Mouse (Mus musculus) forebrain, embryonic 10.5 days (tissue): ENCODE measurements around the gene Cdk11b. TPM values are rescaled to one million over a fixed set of nuclear protein-coding genes. Genes with fewer than 3 reads are reported as not detected.

Source experiments
- DNase-seq: peaks from one replicate; pipeline ENCODE4 v3.0.0-alpha.2; 2017; ENCODE audit warnings: low spot score; ENCODE audit errors: extremely low spot score
- H3K27ac ChIP-seq: fragments of 300-500 bp; sonication (generic); 2 replicates; pipeline ENCODE4 v1.5.1; 2016; ENCODE audit warnings: mild to moderate bottlenecking
- H3K27me3 ChIP-seq: fragments of 300-500 bp; sonication (generic); 2 replicates; pipeline ENCODE4 v1.6.1; 2016; ENCODE audit warnings: mild to moderate bottlenecking; ENCODE audit not compliant: poor library complexity, severe bottlenecking
- H3K36me3 ChIP-seq: fragments of 300-500 bp; sonication (generic); replicated peaks from 2 replicates; pipeline ENCODE4 v1.6.1; 2016; ENCODE audit warnings: mild to moderate bottlenecking, moderate library complexity
- H3K4me1 ChIP-seq: fragments of 300-500 bp; sonication (generic); 2 replicates; pipeline ENCODE4 v1.6.1; 2016
- H3K4me3 ChIP-seq: fragments of 300-500 bp; sonication (generic); 2 replicates; pipeline ENCODE4 v1.5.1; 2016; ENCODE audit warnings: mild to moderate bottlenecking, moderate library complexity
- H3K9me3 ChIP-seq: fragments of 300-500 bp; sonication (generic); 2 replicates; pipeline ENCODE4 v1.6.1; 2016; ENCODE audit warnings: mild to moderate bottlenecking, moderate library complexity
- WGBS: fragments of 180-500 bp; shearing (Covaris S2); methylation state at CpG from one replicate; pipeline ENCODE4 v1.1.7; 2016; 5-methylcytosine and 5-hydroxymethylcytosine counted together
- polyA plus RNA-seq: library from polyadenylated mRNA; unstranded; fragments of >200 nt; fragmentation: Nextera tagmentation; extraction: Ambion mirVana; gene quantifications from 2 replicates; pipeline ENCODE4 v1.2.1, GENCODE M21; 2016

Cdk11b gene
- 83.9 and 86.7 TPM in 2 replicates for polyA plus RNA-seq

DNA sequence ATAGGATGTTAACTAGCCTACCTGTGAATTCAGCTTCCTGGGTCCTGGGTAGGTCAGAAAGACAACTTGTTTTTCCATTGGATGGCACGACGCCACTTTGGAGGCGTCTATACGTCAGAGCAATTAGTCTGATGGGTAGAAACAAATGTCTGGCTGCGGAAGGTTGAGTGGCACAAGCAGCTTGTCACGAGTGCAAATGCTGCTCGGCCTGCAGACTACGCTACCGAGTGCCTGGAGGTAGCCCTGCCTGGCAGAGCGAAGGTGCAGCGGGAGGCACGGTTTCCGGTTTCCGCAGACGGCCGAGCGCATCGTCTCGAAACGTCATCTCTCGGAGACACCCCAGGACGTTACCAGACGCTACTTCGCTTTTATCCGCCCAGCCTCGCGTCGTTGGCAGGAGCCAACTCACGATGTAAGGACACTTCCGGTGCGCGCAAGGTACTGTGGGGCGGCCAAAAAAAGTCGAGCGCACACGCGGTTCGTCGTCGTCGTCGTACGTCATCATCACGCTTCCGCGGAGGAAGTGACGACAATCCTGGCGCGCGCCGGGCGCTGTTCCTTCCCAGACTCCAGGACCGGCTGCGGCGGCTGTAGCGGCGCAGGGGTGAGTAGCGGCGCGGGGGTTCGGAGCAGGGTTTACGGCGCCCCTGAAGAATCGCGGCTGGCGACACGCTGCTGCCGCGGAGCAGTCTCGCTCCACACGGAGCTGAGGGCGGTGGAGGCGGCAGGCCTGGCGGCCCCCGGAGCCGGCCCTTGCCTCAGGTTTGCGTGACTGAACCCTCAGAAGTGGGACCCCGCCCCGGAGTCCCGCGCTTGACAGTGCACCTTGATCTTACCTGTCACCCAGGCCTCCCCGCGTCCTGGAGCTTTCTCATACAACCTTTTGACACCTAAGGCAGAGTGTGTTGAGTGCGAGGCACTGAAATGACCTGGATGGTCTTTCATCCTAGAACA, at the start of gene Cdk11b:
Gene Cdk11b (plus strand): TSS at position 517 of the 954 bp plus-strand sequence.
- under 1% methylated on average over 84 of the region's 84 CpGs for WGBS
- DNase-seq: peak; percentile 96

DNA sequence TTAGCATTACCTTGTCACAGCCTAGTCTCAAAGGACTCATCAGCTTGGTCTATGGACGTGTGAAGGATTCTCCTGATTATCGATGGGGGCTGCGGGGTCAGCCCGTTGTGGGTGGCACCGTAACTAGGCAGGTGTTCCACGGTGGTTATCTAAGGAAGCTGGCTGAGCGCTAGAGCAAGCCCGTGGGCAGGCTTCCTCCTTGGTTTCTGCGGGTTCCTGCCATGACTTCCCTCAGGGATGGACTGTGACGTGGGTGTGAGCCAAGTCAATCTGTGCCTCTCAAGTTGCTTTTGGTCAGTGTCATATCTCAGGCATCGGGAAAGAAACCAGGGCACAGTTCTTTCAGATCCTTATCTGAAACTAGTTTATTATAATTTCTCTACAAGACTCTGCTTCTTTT, 49.7 kb upstream of the Cdk11b start:
- DNase-seq: no peak
- WGBS: 92% methylated on average over 11 of the region's 11 CpGs
- H3K27ac ChIP-seq: no peak overlapping the region
- no peaks in the 10 kb centered on the region for H3K9me3 ChIP-seq
- H3K36me3 ChIP-seq: peaks cover 46% of the 10 kb centered on the region
- H3K4me3 ChIP-seq: no peak overlapping the region
- H3K27me3 ChIP-seq: no peaks in the 10 kb centered on the region
- H3K4me1 ChIP-seq: peaks cover 6% of the 10 kb centered on the region

More for the DNA sequence above, at the start of gene Cdk11b:
- peaks cover 16% of the 10 kb centered on the region for H3K4me1 ChIP-seq
- no peaks in the 10 kb centered on the region for H3K9me3 ChIP-seq
- no peaks in the 10 kb centered on the region for H3K27me3 ChIP-seq
- H3K4me3 ChIP-seq: peak within 1 kb of the TSS; percentile 99
- H3K27ac ChIP-seq: peak within 1 kb of the TSS; percentile 87
- peaks cover 56% of the 10 kb centered on the region for H3K36me3 ChIP-seq

DNA sequence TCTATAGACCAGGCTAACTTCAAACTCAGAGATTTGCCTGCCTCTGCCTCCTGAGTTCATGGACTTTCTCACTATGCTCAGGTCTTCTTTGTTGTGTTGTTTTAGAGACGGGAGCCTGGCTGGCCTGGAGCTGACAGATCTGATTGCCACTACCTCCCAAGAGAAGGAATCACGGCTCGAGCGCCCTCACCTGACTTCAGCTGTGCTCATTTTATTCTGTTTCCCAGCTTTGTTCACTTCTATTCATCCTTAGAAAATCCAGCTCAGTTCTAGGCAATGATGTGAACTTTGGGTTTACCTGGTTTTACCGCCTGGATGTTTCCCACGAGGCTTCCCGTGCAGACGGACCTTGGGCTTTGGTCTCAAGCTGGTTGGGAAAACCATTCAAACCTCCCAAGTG, 49.1 kb upstream of the Cdk11b start:
- no peak for DNase-seq
- Histone ChIP-seq H3K9me3 (no peaks in the 10 kb centered on the region), H3K4me3 (no peak overlapping the region), H3K36me3 (peaks cover 49% of the 10 kb centered on the region), H3K27ac (no peak overlapping the region), H3K27me3 (no peaks in the 10 kb centered on the region), H3K4me1 (peaks cover 6% of the 10 kb centered on the region)
- 91% methylated on average over 8 of the region's 8 CpGs for WGBS

DNA sequence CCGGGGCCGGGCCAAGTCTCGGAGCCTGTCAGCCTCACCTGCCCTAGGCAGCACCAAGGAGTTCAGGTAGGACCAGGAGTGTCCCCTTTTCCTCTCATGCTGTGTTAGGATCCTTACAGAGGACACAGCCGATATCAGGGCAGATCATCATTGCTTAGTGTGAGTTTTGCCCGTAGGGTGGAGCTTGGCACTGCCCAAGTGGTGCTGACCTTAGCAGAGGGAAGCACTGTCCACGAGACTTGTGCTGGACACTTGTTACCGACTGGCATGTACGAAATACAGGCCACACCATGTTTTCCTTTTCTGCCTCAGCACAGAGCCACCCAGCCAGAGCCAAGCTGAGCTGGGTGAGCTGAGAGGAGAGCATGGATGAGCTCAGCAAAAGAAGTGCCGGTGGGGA, 47.5 kb upstream of the Cdk11b start:
- peaks cover 59% of the 10 kb centered on the region for H3K36me3 ChIP-seq

DNA sequence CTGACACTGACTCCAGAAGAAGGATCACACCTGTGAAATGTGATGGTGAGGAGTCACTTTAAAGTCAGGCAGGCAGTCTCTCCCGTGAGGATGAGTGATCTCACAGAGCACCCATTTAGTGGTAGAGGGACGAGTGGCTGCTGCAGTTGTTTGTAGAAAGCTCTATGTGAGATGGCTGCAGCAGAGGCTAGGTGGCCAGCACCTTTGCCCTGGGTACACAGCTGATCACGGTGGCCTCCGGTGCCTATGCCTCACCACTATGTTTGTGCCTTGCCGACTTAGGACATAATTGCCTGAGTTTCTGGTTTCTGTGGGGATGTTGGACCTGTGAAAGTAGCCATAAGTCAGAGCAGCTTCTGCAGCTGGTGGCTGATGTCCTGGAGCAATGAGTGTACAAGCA, 46.9 kb upstream of the Cdk11b start:
- WGBS: 90% methylated on average over 5 of the region's 5 CpGs

More for the DNA sequence above, 47.5 kb upstream of the Cdk11b start:
- no peaks in the 10 kb centered on the region for H3K9me3 ChIP-seq
- 94% methylated on average over 9 of the region's 9 CpGs for WGBS
- H3K4me3 ChIP-seq: no peak overlapping the region
- no peak overlapping the region for H3K27ac ChIP-seq
- DNase-seq: no peak
- no peaks in the 10 kb centered on the region for H3K4me1 ChIP-seq
- H3K27me3 ChIP-seq: no peaks in the 10 kb centered on the region

DNA sequence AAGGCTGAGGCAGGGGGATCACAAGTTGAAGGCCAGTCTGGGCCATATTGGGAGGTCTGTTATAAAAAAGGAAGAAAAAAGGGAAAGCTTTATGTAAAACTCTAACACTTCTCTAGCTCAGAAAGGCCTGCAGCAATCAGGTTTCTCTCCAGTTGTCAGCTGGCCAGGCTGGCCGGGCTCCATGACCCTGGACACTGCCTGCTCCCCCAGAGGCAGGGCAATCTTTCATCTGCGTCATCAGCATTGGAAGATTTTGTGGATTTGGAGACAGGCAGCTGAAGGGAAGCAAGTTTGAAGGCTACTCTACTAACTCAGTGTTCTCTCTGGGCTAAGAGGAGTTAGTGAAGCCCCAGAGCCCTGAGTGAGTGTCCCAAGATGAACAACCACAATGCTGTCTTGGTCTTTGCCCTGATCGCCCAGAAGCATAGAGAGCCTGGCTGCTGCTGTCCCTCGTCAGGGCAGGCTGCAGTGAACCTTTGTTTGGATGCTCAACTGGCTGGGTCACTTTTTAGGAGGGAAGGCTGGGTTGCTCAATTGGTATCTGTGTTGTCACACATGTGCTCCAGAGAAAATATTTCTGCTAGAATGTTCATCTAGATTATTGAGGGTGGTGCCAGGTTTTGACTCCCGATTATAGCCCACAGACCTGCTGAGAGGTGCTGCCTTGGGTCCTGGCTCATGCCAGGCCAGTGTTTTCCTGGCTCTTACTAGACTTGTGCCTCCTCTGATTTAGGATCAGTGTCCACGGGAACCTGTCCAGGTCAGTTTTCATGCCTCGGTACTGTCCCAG, 46.1 kb upstream of the Cdk11b start:
- Histone ChIP-seq H3K4me3 (no peak overlapping the region), H3K27ac (no peak overlapping the region), H3K36me3 (peaks cover 71% of the 10 kb centered on the region), H3K9me3 (no peaks in the 10 kb centered on the region), H3K4me1 (no peaks in the 10 kb centered on the region), H3K27me3 (no peaks in the 10 kb centered on the region)
- WGBS: 91% methylated on average over 7 of the region's 7 CpGs
- no peak for DNase-seq

More for the DNA sequence above, 46.9 kb upstream of the Cdk11b start:
- no peak overlapping the region for H3K4me3 ChIP-seq
- H3K27ac ChIP-seq: no peak overlapping the region
- H3K27me3 ChIP-seq: no peaks in the 10 kb centered on the region
- DNase-seq: no peak
- H3K4me1 ChIP-seq: no peaks in the 10 kb centered on the region
- H3K36me3 ChIP-seq: peaks cover 65% of the 10 kb centered on the region
- H3K9me3 ChIP-seq: no peaks in the 10 kb centered on the region

DNA sequence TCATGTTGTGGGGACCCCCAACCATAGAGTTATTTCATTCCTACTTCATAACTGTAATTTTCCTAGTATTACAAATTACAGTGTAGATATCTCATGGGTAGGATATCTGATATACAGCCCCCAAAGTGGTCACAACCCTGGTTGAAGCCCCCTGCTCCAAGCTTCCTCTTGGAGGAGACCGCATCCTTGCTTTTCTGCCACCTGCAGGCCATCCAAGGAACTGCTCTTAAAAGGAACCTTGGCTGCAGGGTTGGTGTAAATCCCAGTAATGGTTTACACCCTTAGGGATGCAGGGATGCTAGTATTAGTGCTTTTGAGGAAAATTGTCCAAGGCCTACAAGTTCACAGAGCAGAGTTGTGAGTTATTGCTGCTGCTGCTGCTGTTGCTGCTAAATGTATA, 44.2 kb upstream of the Cdk11b start:
- Histone ChIP-seq H3K4me1 (no peaks in the 10 kb centered on the region), H3K27ac (no peak overlapping the region), H3K9me3 (no peaks in the 10 kb centered on the region), H3K4me3 (no peak overlapping the region), H3K36me3 (peaks cover 88% of the 10 kb centered on the region), H3K27me3 (no peaks in the 10 kb centered on the region)
- DNase-seq: peak; percentile 56
- whole genome bisulfite sequencing: 31% methylated on average over 1 of the region's 1 CpGs

DNA sequence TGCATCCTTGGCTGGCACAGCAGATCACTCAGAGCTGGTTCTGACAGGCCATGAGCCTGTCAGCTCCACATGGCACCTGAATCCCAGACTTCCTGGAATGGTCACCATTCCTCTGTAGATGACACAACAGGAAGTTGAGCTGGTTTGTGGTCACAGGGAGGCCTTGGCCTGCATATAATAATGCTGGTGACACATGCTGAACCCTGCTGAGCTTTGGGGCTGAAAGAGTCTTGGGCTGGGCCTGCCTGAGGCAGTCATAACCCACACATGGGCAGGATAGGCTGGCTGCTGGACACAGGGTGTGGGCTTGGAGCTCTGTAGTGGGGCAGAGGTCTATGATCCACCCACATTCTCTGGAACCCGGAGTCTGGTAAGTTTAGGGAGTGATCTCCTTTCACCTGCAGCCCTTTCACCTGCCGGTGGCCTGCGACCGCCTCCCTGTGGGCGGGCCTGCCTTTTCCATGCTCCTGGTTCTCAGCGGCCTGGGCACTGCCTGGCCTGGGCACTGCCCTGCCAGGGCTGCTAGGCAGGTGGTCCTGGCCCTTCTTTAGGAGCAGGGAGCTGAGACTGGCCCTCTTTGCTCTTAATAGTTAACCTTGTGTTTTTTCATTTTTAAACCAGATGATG, 42.3 kb upstream of the Cdk11b start:
- peaks cover 89% of the 10 kb centered on the region for H3K36me3 ChIP-seq
- no peaks in the 10 kb centered on the region for H3K9me3 ChIP-seq
- no peaks in the 10 kb centered on the region for H3K27me3 ChIP-seq
- WGBS: 92% methylated on average over 6 of the region's 6 CpGs
- H3K4me3 ChIP-seq: no peak overlapping the region
- H3K4me1 ChIP-seq: no peaks in the 10 kb centered on the region
- DNase-seq: no peak
- no peak overlapping the region for H3K27ac ChIP-seq

DNA sequence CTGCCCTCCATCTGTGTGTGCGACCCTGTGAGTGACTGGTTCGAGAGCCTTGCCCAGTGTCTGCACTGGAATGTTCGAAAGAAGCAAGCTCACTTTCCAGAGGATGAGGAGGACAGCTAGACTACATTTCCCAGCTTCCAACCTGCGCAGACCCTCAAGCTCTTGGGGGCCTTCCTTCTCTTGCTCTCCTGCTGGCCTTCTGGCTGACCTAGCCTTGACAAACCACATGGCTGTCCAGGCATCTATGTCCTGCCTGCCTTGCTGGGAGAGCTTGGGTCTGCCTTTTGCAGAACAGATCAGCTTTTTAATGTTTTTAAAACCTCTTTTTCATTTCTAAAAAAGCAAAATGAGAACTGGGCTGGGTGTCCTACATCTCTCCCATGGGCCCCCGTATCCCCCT, 35.3 kb upstream of the Cdk11b start:
- H3K36me3 ChIP-seq: peaks cover 69% of the 10 kb centered on the region
- WGBS: 91% methylated on average over 5 of the region's 5 CpGs
- DNase-seq: no peak
- peaks cover 7% of the 10 kb centered on the region; the same call in 1 of the 2 replicates for H3K4me1 ChIP-seq
- no peaks in the 10 kb centered on the region for H3K9me3 ChIP-seq
- H3K4me3 ChIP-seq: no peak overlapping the region
- H3K27ac ChIP-seq: no peak overlapping the region
- H3K27me3 ChIP-seq: no peaks in the 10 kb centered on the region

DNA sequence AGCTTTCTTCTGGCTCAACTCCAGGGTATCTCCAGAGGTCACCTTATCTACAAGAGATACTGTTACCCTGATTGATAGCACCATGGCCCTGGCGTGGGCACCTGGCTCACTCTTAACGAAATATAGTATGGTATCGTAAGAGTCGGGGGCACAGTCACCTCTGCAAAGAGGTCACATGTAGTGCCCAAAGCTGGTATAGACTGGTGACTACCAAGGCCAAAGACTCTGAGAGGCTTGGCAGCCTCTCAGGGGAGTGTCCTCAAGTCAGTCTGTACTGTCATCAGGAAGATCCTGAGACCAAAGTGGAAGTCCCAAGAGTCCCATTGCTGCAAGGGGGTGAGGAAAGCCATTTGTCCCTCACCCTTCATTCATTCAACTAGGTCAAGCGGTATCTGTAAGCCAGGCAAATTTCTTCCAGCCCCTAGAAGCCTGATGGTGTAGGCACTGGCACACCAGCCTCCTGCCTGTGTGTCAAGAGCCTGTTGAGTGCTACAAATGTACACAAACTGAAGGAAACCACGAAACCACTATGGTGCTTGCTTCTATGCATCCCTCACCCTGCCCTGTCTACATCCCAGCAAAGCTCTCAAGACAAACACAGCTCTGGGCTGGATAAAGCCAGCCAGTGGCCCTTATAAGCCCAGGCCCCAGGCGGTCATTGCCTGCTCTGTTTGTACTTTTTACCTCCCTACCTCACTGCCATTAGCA, 33.5 kb upstream of the Cdk11b start:
- Histone ChIP-seq H3K4me3 (no peak overlapping the region), H3K36me3 (peaks cover 51% of the 10 kb centered on the region), H3K9me3 (no peaks in the 10 kb centered on the region), H3K4me1 (peaks cover 7% of the 10 kb centered on the region; the same call in 1 of the 2 replicates), H3K27me3 (no peaks in the 10 kb centered on the region), H3K27ac (no peak overlapping the region)
- DNase-seq: no peak
- 85% methylated on average over 7 of the region's 7 CpGs for WGBS

DNA sequence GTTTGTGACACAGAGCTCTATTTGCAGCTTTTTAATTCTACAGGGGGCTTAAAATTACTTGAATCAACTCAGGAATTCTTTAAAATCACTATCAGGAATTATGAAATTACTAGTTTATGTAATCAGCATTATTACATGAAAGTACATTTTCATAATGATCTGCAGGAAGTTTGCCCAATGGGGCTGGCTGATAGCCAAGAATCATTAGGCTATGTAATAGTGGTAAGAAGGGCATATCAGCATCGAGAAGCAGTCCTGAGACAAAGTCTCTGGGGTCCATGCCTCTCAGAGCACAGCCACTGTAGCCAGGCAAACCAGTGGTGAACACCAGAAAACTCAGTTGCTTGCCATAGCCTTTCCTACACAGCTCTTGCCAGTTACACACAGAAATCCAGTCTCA, 30.9 kb upstream of the Cdk11b start:
- DNase-seq: no peak
- Histone ChIP-seq H3K27ac (no peak overlapping the region), H3K9me3 (no peaks in the 10 kb centered on the region), H3K27me3 (no peaks in the 10 kb centered on the region), H3K36me3 (peaks cover 25% of the 10 kb centered on the region), H3K4me3 (no peak overlapping the region), H3K4me1 (peaks cover 11% of the 10 kb centered on the region)
- 84% methylated on average over 1 of the region's 1 CpGs for WGBS

DNA sequence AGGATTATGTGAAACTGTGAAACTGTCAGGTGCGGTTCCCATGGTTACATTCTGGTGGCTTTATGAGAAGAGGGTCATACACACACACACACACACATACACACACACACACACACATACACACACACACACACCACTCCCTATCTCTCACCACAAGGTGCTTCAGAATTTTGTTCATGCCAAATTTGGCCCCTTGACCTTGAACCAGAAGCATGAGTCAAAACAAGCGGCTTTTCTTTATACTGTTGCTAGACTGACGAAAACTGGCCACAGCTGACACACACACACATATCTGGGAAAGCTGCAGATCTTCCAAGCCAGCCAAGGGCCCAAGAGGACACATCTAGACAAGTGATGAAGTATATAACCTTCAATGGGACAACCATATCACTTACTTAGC, 28.9 kb upstream of the Cdk11b start:
- H3K27ac ChIP-seq: no peak overlapping the region
- no peak for DNase-seq
- H3K9me3 ChIP-seq: no peaks in the 10 kb centered on the region
- no peak overlapping the region for H3K4me3 ChIP-seq
- H3K36me3 ChIP-seq: peaks cover 6% of the 10 kb centered on the region; the same call in 1 of the 2 replicates
- no peaks in the 10 kb centered on the region for H3K27me3 ChIP-seq
- peaks cover 17% of the 10 kb centered on the region for H3K4me1 ChIP-seq
- WGBS: 88% methylated on average over 3 of the region's 3 CpGs
